Mouse (Mus musculus): ENCODE data around the gene Aes.

The Aes gene

GRCm38 (mm10) chr10:81545161-81545747 lies 14.0 kb upstream of the Aes start, which contains the start of gene Gna11:
Gene Gna11 (minus strand): TSS chr10:81545190.
- DNase-seq, result peak; percentile 100

GRCm38 (mm10) chr10:81546332-81546731 lies 13.0 kb upstream of the Aes start:
- no peak for DNase-seq

- no peak for DNase-seq
Observed at GRCm38 (mm10) chr10:81546788-81547571, 12.3 kb upstream of the Aes start.

- no peak for DNase-seq
Observed at GRCm38 (mm10) chr10:81548944-81549343, 10.3 kb upstream of the Aes start.

DNA sequence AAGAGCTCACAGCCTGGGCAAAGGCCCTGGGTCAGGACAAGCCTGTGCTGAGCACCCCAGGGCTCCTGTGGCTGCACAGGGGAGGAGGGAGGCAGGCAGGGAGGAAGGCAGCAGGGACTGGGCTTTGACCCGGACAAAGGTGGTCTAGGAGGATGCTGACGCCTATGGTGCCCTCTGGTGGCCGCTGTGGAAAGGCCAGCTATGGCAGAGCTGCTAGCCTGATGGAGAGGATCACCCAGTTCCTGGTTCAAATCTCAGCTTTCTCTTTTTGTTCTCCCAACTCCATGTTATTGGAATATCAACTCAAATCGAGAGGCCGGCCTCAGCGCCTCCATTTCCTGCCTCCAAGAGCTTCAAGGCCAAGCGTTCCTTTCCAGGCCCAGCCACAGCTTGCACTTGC lies 9.0 kb upstream of the Aes start:
- DNase-seq, result no peak

DNA sequence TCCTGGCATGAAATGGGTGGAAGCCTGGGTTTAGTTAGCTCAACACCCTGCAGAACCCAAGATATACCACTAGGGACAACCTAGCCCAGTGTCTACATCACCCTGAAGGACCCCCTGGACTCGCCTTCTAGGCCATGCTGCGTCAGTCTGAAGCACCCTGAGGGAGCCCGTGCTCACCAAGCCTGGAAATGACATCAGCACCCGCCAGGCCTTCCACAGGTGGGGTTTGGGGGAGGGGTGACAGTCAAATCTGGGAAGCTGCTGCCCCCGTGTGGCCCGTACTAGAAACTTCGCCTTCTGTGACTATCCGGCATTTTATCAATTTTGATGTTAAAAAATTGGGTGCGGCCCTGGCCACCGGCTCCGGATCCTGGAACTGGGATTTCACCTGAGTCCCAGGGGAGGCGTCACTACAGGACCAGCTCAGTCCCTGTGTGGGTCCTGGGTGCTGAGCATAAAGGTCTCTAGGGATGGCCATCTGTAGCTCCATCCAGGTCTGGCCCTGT lies 7.6 kb upstream of the Aes start:
- peak; percentile 73 to 87 for DNase-seq

GRCm38 (mm10) chr10:81553232-81553631 lies 6.1 kb upstream of the Aes start:
- no peak for DNase-seq

- DNase-seq, result no peak
Observed at GRCm38 (mm10) chr10:81553807-81554755, 5.2 kb upstream of the Aes start.

DNA sequence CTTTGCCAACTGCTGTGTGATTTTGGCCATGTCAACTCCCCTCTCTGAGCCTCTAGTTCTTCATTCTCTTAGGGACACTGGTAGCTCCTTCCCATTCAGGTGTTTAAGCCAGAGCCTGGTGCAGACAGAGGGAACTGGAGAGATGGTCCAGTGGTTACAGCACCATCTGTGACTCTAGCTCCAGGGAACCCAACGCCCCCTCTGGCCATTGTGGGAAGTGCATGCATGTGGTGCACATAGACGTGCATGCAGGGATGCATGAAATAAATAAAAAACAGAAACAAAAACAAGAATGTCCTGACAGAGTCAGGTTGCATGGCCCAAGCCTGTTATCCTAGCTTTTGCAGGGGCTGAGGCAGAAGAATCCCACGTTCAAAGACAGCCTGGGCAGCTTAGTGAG lies 3.0 kb upstream of the Aes start:
- no peak for DNase-seq

GRCm38 (mm10) chr10:81557491-81557890 lies 1.8 kb upstream of the Aes start:
- DNase-seq, result no peak

GRCm38 (mm10) chr10:81559627-81560539 lies 595 bp downstream of the Aes start:
- DNase-seq, result peak; percentile 76 to 82

GRCm38 (mm10) chr10:81560719-81561459 lies 1.6 kb downstream of the Aes start:
- peak; percentile 91 to 97 for DNase-seq

DNA sequence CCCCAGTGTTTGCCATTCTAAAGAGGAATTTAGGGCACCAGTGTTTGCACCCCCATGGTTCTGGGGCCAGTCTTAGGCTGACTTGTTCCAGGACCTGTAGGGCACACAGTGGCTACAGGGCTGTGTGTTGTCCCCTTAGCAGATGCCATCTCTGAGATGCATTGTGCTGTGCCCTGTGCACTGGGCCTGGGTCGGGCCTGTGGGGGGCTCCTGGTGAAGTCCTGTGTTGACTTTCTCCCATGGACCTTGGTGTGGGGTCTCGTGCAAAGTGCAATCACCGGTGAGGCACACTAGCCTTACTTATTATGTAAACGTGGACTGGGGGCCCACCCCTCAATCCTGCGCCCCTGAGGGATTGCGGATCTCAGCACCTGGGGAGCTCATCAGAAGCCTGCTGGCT lies 3.1 kb downstream of the Aes start:
- no peak for DNase-seq

GRCm38 (mm10) chr10:81563481-81563880 lies 4.2 kb downstream of the Aes start:
- no peak for DNase-seq

- no peak for DNase-seq
Observed at GRCm38 (mm10) chr10:81564216-81564615, 4.9 kb downstream of the Aes start.

DNA sequence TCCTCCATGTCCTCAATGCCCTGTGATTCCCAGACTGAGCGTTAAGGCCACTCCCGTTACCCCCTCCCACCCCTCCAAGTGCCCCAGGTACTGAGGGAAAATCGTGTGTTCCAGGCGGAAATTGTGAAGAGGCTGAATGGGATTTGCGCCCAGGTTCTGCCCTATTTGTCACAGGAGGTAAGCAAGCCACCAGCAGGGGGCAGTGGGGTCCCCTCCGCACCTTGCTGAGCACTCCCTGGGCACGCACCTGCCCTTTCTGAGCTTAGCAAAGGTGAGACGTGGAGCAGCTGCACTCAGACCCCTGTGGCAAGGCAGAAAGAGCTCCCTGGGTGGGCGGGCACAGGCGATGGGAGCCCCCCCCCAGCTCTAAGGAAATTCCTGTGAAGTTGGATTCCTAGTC lies 5.4 kb downstream of the Aes start:
- peak; percentile 72 to 78 for DNase-seq

- DNase-seq, result peak; percentile 83 to 90
Observed at GRCm38 (mm10) chr10:81565257-81566228, 6.3 kb downstream of the Aes start.

DNA sequence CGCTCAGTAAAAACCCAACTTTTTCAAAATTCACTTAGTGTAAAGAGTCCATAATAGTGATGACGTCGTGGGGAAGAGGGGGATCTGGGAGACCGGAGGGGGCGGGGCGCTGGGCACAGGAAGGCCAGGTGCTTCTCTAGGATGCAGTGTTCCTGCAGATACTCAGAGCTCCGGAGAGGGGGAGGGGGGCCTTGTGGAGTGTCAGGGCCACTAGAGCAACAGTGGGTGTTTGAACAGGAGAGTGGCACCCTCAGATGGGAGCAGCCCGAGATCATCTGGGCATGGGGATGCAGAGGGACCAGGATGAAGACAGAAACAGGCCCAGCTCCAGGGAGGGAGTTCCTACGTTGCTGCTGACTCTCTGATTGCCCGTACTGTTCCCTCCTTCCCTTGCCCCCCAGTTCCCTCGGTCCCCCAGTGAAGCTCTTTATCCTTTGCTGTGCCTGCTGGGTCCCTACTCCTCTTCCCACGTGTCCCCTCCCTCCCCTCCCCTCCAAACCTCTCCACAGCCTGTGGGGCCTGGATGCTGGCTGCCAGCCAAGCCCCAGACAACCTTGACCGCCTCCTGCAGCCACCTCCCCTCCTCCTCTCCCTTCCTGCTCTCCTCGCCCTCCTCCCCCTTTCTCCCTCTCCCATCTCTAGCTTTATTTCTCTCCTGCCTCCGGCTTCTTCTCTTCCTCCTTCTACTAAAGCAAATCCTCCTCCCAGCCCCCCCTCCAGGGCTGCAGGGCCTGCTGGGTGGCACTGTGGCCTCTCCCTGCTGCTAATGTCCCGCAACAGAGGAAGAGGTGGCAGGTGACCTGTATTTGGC lies 9.3 kb downstream of the Aes start:
- no peak for DNase-seq

All from thymus, adult 18-20 months (tissue).